Mouse (Mus musculus) heart, embryonic 14.5 days (tissue): ENCODE data around the gene Khdc1c. TPM values are rescaled to one million over a fixed set of nuclear protein-coding genes. Genes with fewer than 3 reads are reported as not detected.
"Not testable (repeated sequence)": the region's sequence is repeated elsewhere in the genome, so short reads cannot be mapped to it uniquely, and the experiment has no call there.

ENCODE experiments used
- ATAC-seq: fragments of 200-750 bp; cut with Nextera tagmentation; 2 replicates; pipeline ENCODE4 v1.8.0; 2017; ENCODE audit warnings: low read depth, moderate TSS enrichment; ENCODE audit not compliant: insufficient number of reproducible peaks, insufficient read depth, low FRiP score
- H3K27ac ChIP-seq, 2 experiments: fragments of 200-500 bp in 1 of 2; fragments of 300-500 bp in 1 of 2; sonication (generic) in 1 of 2; replicated peaks in 1 of 2; 2 replicates each; pipeline ENCODE4 v1.5.1; 2012 to 2014; ENCODE audit warnings: low read depth in 2 of 2, low read length in 2 of 2, control low read depth in 1 of 2, mild to moderate bottlenecking in 1 of 2, mixed read lengths in 1 of 2; ENCODE audit not compliant: control insufficient read depth in 1 of 2, insufficient read depth in 1 of 2
- H3K27me3 ChIP-seq: fragments of 300-500 bp; sonication (generic); 2 replicates; pipeline ENCODE4 v1.6.1; 2014; ENCODE audit warnings: mild to moderate bottlenecking, low read length, control low read depth; ENCODE audit not compliant: control insufficient read depth, insufficient read depth
- H3K36me3 ChIP-seq: fragments of 300-500 bp; sonication (generic); 2 replicates; pipeline ENCODE4 v1.6.1; 2014; ENCODE audit warnings: mild to moderate bottlenecking, control low read depth, low read length, mixed read lengths; ENCODE audit not compliant: control insufficient read depth, insufficient read depth
- H3K4me1 ChIP-seq, 2 experiments: fragments of 200-500 bp in 1 of 2; fragments of 300-500 bp in 1 of 2; sonication (generic) in 1 of 2; 2 replicates each; pipeline ENCODE4 v1.6.1; 2012 to 2014; ENCODE audit warnings: low read length in 2 of 2, control low read depth in 1 of 2, mixed read lengths in 1 of 2; ENCODE audit not compliant: control insufficient read depth in 2 of 2, insufficient read depth in 2 of 2
- H3K4me2 ChIP-seq: fragments of 300-500 bp; sonication (generic); 2 replicates; pipeline ENCODE4 v1.6.1; 2014; ENCODE audit warnings: mild to moderate bottlenecking, low read length
- H3K4me3 ChIP-seq, 2 experiments: fragments of 200-500 bp in 1 of 2; fragments of 300-500 bp in 1 of 2; sonication (generic) in 1 of 2; 2 replicates each; pipeline ENCODE4 v1.5.1; 2012 to 2014; ENCODE audit warnings: low read length in 2 of 2, mild to moderate bottlenecking in 2 of 2, control low read depth in 1 of 2, low read depth in 1 of 2, moderate library complexity in 1 of 2; ENCODE audit not compliant: control insufficient read depth in 1 of 2, insufficient read depth in 1 of 2
- H3K9ac ChIP-seq: fragments of 300-500 bp; sonication (generic); 2 replicates; pipeline ENCODE4 v1.6.1; 2014; ENCODE audit warnings: mild to moderate bottlenecking, low read length
- H3K9me3 ChIP-seq: fragments of 300-500 bp; sonication (generic); 2 replicates; pipeline ENCODE4 v1.6.1; 2016; ENCODE audit warnings: low read length, control low read depth; ENCODE audit not compliant: control insufficient read depth
- WGBS: fragments of 180-500 bp; shearing (Covaris S2); extraction: QIAGEN DNeasy Blood & Tissue Kit; methylation state at CpG from one replicate; pipeline ENCODE4 v1.1.7; 2014; 5-methylcytosine and 5-hydroxymethylcytosine counted together
- polyA plus RNA-seq: library from polyadenylated mRNA; unstranded; fragments of >200 nt; fragmentation: Nextera tagmentation; extraction: Ambion mirVana; gene quantifications from 2 replicates; pipeline ENCODE4 v1.2.1, GENCODE M21; 2014

Gene Khdc1c
- polyA plus RNA-seq, 1 experiment from 2014 or later = not detected

DNA sequence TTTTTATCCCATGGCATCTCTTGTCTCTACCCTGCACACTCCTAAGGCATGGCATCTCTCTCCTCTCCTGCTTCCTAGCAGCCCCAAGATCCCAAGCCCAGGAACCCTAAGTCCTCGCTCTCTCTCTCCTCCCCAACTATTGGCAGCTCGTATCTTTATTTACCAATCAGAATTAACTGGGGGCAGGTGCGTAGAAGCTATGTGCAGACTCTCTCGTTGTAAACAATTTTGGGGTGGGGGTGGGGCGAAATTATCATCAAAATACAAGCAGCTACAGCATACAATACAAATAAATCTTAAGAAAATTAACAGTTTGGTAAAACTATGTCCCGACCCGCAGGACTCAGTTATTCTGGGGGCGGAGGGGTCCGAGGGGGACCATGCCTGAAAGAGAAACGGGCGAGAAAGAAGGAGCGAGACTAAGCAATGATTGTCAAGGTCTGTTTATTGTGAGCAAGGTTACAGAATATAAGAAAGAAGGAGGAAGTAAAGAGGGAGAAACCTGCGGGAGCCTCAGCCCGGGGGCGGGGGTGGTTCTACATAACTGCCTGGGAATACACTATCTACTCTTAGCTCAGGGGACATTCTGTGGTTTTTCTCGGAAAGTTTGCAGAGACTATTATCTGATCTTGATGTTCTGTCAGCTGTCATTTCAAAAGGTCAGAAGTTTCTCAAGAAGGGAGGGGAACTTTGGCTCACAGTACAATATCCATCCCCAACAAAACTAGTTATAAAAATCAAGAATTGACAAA lies 34.7 kb upstream of the Khdc1c start:
- Histone ChIP-seq H3K4me3 (no peak overlapping the region), H3K9ac (no peak overlapping the region), H3K9me3 (no peaks in the 10 kb centered on the region), H3K27ac (no peak overlapping the region), H3K4me2 (no peak overlapping the region), H3K27me3 (no peaks in the 10 kb centered on the region), H3K4me1 (no peaks in the 10 kb centered on the region), H3K36me3 (no peaks in the 10 kb centered on the region)
- no peak for ATAC-seq
- 70% methylated on average over 16 of the region's 16 CpGs for WGBS

GRCm38 (mm10) chr1:21335836-21336235 lies 32.3 kb upstream of the Khdc1c start:
- Histone ChIP-seq H3K4me1 (no peaks in the 10 kb centered on the region), H3K27ac (no peak overlapping the region), H3K9me3 (no peaks in the 10 kb centered on the region), H3K4me3 (no peak overlapping the region), H3K4me2 (no peak overlapping the region), H3K36me3 (no peaks in the 10 kb centered on the region), H3K9ac (no peak overlapping the region), H3K27me3 (no peaks in the 10 kb centered on the region)
- no peak for ATAC-seq

DNA sequence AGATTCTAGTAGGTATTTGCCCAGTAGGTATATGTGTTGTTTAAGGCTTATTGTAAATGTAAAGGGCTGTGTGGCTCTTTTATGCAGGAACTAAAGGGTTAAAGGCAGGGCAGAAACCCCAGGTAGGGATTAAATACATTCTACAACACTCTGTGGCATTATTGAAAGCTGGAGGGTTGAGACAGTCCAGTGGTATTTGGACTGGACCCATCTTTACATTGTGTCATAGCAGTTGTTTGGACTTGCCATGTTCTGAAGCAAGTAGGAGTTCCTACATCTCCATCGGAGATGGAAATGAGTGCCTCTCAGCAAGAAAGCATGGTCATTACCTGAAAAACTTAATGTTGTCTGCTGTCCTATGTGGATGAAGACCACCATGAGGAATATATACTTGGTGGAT lies 27.4 kb upstream of the Khdc1c start:
- Histone ChIP-seq H3K36me3 (no peaks in the 10 kb centered on the region), H3K4me3 (no peak overlapping the region), H3K9ac (no peak overlapping the region), H3K27ac (no peak overlapping the region), H3K4me2 (no peak overlapping the region), H3K9me3 (no peaks in the 10 kb centered on the region), H3K4me1 (no peaks in the 10 kb centered on the region), H3K27me3 (no peaks in the 10 kb centered on the region)
- 77% methylated on average over 1 of the region's 1 CpGs for WGBS
- no peak for ATAC-seq

GRCm38 (mm10) chr1:21344253-21344652 lies 23.9 kb upstream of the Khdc1c start:
- 58% methylated on average over 4 of the region's 4 CpGs for WGBS
- no peak overlapping the region for H3K9ac ChIP-seq
- H3K27me3 ChIP-seq = no peaks in the 10 kb centered on the region
- no peaks in the 10 kb centered on the region for H3K4me1 ChIP-seq
- H3K36me3 ChIP-seq = no peaks in the 10 kb centered on the region
- no peak for ATAC-seq
- no peak overlapping the region for H3K4me2 ChIP-seq
- no peak overlapping the region for H3K4me3 ChIP-seq
- H3K27ac ChIP-seq = no peak overlapping the region
- no peaks in the 10 kb centered on the region for H3K9me3 ChIP-seq

GRCm38 (mm10) chr1:21344752-21345151 lies 23.4 kb upstream of the Khdc1c start:
- not testable (repeated sequence) for H3K9ac ChIP-seq, H3K27me3 ChIP-seq, H3K4me2 ChIP-seq, H3K27ac ChIP-seq, ATAC-seq, H3K4me3 ChIP-seq, H3K36me3 ChIP-seq, H3K4me1 ChIP-seq, H3K9me3 ChIP-seq
- 75% methylated on average over 7 of the region's 7 CpGs for whole genome bisulfite sequencing

GRCm38 (mm10) chr1:21349341-21349740 lies 18.8 kb upstream of the Khdc1c start, which contains the start of gene Khdc1a:
Khdc1a (plus strand) TSS chr1:21349641.
- Histone ChIP-seq H3K4me1 (no peaks in the 10 kb centered on the region), H3K27me3 (no peaks in the 10 kb centered on the region), H3K4me2 (no peak within 1 kb of the TSS), H3K9me3 (no peaks in the 10 kb centered on the region), H3K36me3 (no peaks in the 10 kb centered on the region), H3K4me3 (no peak within 1 kb of the TSS), H3K27ac (no peak within 1 kb of the TSS), H3K9ac (no peak within 1 kb of the TSS)
- ATAC-seq = no peak
- WGBS = 73% methylated on average over 2 of the region's 2 CpGs

- no peak within 1 kb of the TSS for H3K9ac ChIP-seq
- 91% methylated on average over 1 of the region's 1 CpGs for WGBS
- ATAC-seq = no peak
- no peak within 1 kb of the TSS for H3K27ac ChIP-seq
- H3K4me1 ChIP-seq = no peaks in the 10 kb centered on the region
- no peak within 1 kb of the TSS for H3K4me2 ChIP-seq
- H3K36me3 ChIP-seq = no peaks in the 10 kb centered on the region
- H3K27me3 ChIP-seq = no peaks in the 10 kb centered on the region
- no peak within 1 kb of the TSS for H3K4me3 ChIP-seq
- no peaks in the 10 kb centered on the region for H3K9me3 ChIP-seq
These were observed 15.1 kb downstream of the Khdc1c start, which contains the start of gene Khdc1b for GRCm38 (mm10) chr1:21383256-21383655. Khdc1b (plus strand) TSS chr1:21383556.

- Histone ChIP-seq H3K4me3 (no peak overlapping the region), H3K36me3 (no peaks in the 10 kb centered on the region), H3K27ac (no peak overlapping the region), H3K4me2 (no peak overlapping the region), H3K9me3 (no peaks in the 10 kb centered on the region), H3K9ac (no peak overlapping the region), H3K4me1 (no peaks in the 10 kb centered on the region), H3K27me3 (no peaks in the 10 kb centered on the region)
- no peak for ATAC-seq
- 73% methylated on average over 6 of the region's 6 CpGs for WGBS
These were observed 23.1 kb downstream of the Khdc1c start for GRCm38 (mm10) chr1:21391138-21391671.
